Mouse (Mus musculus) C2C12 (cell line): ENCODE measurements at regions not wholly inside any gene's neighbourhood (a gene's known extent, or its start where the extent isn't known, plus 50 kb on each side); places are given as distances from the start of the nearest gene placed in this dataset.

Experiments used
- H3K27me3 ChIP-seq: one replicate; pipeline ENCODE4 v1.6.1; 2011; ENCODE audit not compliant: control insufficient read depth, insufficient read depth, insufficient read length
- H3K36me3 ChIP-seq: one replicate; pipeline ENCODE4 v1.6.1; 2011; ENCODE audit not compliant: control insufficient read depth, insufficient read depth
- H3K4me3 ChIP-seq: one replicate; pipeline ENCODE4 v1.5.1; 2011; ENCODE audit warnings: mild to moderate bottlenecking, control low read depth; ENCODE audit not compliant: poor library complexity, insufficient read depth, severe bottlenecking
- H3K79me2 ChIP-seq: one replicate; pipeline ENCODE4 v1.6.1; 2011; ENCODE audit not compliant: control insufficient read depth, insufficient read depth
- H3K79me3 ChIP-seq: one replicate; pipeline ENCODE4 v1.6.1; 2011; ENCODE audit warnings: low read depth, control low read depth
- H3ac ChIP-seq: one replicate; pipeline ENCODE3; 2011; ENCODE audit warnings: low read depth; ENCODE audit not compliant: control insufficient read depth, insufficient read length
- CEBPB ChIP-seq: IDR thresholded peaks from one replicate; pipeline ENCODE4 v1.6.1; 2011; ENCODE audit warnings: low read depth, mild to moderate bottlenecking, control low read depth, moderate library complexity
- CTCF ChIP-seq: IDR thresholded peaks from one replicate; pipeline ENCODE4 v1.5.1; 2011; ENCODE audit not compliant: control insufficient read depth, insufficient read depth, insufficient read length
- FOSL1 ChIP-seq: IDR thresholded peaks from one replicate; pipeline ENCODE4 v1.8.0; 2011; ENCODE audit warnings: mild to moderate bottlenecking, low read length; ENCODE audit not compliant: poor library complexity, insufficient read depth, severe bottlenecking
- MAX ChIP-seq: IDR thresholded peaks from one replicate; pipeline ENCODE4 v1.6.1; 2011; ENCODE audit warnings: mild to moderate bottlenecking, control low read depth
- MYOD1 ChIP-seq: IDR thresholded peaks from one replicate; pipeline ENCODE4 v1.6.1; 2011; ENCODE audit warnings: low read depth; ENCODE audit not compliant: control insufficient read depth, insufficient read length
- MYOG ChIP-seq: IDR thresholded peaks from one replicate; pipeline ENCODE4 v1.6.1; 2011; ENCODE audit not compliant: control insufficient read depth, insufficient read length; ENCODE audit errors: extremely low read depth
- USF1 ChIP-seq: IDR thresholded peaks from one replicate; pipeline ENCODE4 v1.6.1; 2011; ENCODE audit warnings: low read depth, mild to moderate bottlenecking, control low read depth, moderate library complexity

DNA sequence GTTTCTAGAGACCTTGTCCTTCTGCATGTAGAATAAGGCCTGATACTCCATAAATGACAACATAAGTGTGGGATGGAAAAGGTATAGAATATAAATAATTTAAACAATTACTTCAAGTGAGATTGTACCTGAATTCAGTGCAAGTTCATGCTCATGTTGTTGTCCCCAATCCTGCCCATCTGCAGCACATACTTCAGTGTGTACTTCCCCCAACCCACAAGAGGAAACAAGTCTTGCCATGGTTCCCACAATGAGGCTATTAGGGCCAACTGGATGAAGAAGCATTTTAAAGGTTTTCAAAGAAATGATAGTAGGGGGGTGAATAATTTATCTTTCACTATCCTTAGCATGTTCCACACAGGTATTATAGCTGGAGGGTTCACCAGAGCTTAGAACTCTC is 79.4 kb upstream of the Gmds start:
- Histone ChIP-seq H3ac (no peak overlapping the region), H3K4me3 (no peak overlapping the region), H3K79me3 (no peaks in the 10 kb centered on the region), H3K27me3 (no peaks in the 10 kb centered on the region), H3K36me3 (no peaks in the 10 kb centered on the region), H3K79me2 (no peaks in the 10 kb centered on the region)
- no peak for TF ChIP-seq MYOD1
- TF ChIP-seq MAX = no peak

DNA sequence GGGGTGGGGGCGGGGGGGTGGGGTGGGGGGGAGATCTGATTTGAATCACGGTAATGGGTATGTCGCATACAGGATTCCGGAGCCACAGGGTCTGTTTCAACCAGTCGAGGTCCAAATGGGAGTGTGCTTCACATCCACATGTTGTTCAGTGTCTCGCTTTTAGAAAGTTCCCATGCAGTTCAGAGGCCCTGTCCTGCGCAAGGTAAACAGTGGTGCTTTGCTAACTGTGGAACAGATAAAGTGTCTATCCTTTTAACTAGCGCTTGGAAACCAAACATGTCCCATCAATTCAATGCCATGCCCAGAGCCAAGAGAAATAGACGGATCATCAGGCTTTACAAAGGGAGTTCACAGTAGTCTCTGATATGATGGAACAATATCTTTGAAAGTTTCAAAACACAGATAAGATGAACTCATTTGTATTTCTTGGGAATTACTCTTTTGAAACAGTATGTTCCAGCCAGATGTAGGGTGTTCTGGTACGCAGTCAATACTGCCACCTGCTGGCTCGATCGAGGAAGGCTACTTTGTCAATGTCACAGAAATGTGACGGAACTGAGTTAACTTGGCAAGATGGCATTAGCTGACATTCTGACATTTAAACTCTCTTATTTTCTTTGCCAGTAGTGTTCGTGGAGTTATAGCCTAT is 72.9 kb upstream of the Gmds start:
- no peak for TF ChIP-seq MYOG
- TF ChIP-seq CTCF = peak; percentile 46
- Histone ChIP-seq H3K4me3 (no peak overlapping the region), H3ac (no peak overlapping the region), H3K36me3 (no peaks in the 10 kb centered on the region), H3K79me3 (no peaks in the 10 kb centered on the region), H3K79me2 (no peaks in the 10 kb centered on the region), H3K27me3 (no peaks in the 10 kb centered on the region)

DNA sequence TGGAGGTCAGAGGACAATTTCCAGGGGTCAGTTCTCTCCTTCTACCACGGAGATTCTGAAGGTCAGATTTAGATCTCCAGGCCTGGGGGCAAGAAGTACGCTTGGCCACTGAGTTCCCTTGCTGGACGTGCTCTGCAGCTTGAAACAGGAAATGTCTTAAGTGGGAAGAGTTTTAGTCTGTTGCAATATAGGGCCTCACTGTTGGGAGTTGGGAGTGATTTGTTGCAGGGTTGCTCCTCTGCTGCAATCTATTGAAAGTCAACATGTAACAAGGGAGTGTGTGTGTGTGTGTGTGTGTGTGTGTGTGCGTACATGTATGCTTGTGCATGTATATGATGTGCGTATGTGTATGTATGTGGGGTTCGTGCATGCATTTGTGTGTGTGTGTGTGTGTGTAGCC is 71.5 kb upstream of the Gmds start:
- TF ChIP-seq MYOD1 (no peak), MYOG (no peak), CEBPB (no peak), MAX (no peak), FOSL1 (no peak), USF1 (no peak), CTCF (no peak)
- Histone ChIP-seq H3K27me3 (no peaks in the 10 kb centered on the region), H3K79me2 (no peaks in the 10 kb centered on the region), H3K79me3 (no peaks in the 10 kb centered on the region), H3K36me3 (no peaks in the 10 kb centered on the region), H3ac (no peak overlapping the region), H3K4me3 (no peak overlapping the region)

DNA sequence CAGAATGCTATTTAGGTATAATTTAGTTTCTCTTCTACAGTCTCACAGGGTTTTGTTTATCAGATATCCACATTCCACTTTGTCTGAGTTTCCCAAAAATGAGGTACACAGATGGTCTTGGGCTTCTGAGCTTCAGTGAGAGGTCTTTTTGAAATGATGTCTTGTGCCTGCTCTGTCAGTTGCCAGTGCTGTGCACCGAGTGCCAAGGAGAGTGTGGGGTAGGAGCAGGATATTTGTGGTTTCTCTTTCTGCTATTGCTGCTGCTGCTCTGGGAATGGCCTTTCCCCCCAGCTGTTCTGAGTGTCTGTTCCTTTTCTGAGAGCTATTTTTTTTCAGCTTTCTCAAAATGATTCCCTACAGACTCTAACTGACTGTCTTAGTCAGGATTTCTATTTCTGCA is 60.1 kb upstream of the Gmds start:
- no peak overlapping the region for H3ac ChIP-seq
- H3K79me3 ChIP-seq = no peaks in the 10 kb centered on the region
- H3K79me2 ChIP-seq = no peaks in the 10 kb centered on the region
- H3K27me3 ChIP-seq = no peaks in the 10 kb centered on the region
- no peaks in the 10 kb centered on the region for H3K36me3 ChIP-seq
- TF ChIP-seq FOSL1 (no peak), CTCF (no peak), MAX (no peak), USF1 (no peak), CEBPB (no peak), MYOG (no peak), MYOD1 (no peak)
- H3K4me3 ChIP-seq = no peak overlapping the region
